Mouse (Mus musculus) granulocyte monocyte progenitor cell, adult 5-6 weeks (primary cell): Measurements from ENCODE around the gene Cst6. TPM values are rescaled to one million over a fixed set of nuclear protein-coding genes. Genes with fewer than 3 reads are reported as not detected.
A peak's percentile ranks its signal among the peaks of the same experiment; 100 is the strongest.

Experiments used
- ATAC-seq: replicated peaks from 2 replicates; pipeline ENCODE4 v1.8.0; 2016; ENCODE audit warnings: mild to moderate bottlenecking, moderate TSS enrichment, inconsistent platforms; ENCODE audit not compliant: poor library complexity, severe bottlenecking
- total RNA-seq, 2 experiments: library from RNA; stranded (forward) in 1 of 2; stranded (reverse) in 1 of 2; fragments of 200-712, 200-1000 nt in 1 of 2; fragments of >200 nt in 1 of 2; fragmentation: Nextera tagmentation in 1 of 2; gene quantifications; 2 replicates each; pipeline ENCODE4 v1.2.3; 2014 to 2017

Gene Cst6
- total RNA-seq, 2 experiments from 2014 or later: not detected

DNA sequence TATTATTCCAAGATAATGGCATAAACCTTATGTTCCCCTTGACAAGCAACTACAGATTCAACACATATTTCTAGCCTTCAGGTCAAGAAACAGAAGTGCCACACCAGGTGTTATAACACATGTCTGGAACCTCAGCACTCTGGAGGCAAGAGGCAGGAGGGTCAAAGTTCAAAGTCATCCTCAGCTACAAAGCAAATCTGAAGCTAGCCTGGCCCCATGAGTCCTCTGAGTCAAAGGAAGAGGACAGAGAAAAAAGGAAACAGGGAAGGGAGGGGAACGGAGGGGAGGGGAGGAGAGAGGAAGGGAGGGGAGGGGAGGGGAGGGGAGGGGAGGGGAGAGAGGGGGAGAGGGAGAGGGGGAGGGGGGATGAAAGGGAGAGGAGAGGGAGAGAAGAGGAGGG is 6.7 kb upstream of the Cst6 start:
- no peak for ATAC-seq

- no peak for ATAC-seq
Measured at GRCm38 (mm10) chr19:5353609-5354008, 4.2 kb upstream of the Cst6 start.

DNA sequence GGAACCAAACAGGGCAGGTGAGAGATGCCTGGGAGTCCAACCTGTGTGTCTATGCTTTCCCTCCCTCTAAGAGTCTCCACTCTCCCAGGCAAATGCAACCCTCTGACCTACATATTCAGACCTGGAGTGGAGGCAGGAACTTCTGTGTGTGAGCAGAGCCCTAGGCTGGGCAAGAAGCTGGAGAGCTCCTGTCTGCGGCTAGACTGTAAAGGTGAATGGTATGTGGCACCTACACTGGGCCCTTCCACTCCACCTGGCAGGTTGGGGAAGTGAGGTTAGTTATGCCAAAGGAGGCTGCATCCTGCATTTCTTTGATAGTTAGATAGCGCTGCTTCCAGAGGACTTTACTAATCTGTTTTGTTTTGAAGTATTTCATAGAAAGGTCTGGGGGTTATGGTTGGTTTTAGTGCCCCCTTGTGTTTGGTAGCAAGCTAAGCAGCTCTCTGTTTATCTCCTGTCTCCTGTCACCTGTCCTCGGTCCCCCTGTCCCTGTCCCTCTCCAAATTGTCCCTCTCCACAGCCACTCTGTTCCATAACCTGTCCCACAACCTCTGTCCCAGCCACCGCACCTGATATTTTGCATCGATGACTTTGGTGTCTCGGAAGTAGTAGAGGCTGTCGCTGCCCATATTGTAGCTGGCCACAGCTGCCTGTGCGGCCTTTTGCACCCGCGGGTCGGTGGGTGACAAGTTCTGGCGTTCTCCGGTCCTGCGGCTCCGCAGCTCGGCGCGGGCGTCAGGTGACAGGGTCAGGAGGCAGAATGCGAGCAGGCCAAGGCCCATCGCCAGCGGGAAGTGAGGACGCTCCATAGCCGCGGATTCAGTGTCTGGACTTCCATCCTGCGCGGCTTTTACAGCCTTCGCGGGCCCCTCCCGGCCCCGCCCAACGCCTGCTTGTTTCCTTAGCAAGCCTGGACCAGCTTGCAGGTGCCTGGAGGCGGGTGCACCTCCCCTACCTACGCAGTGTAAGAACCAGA is 560 bp downstream of the Cst6 start:
- peak; percentile 54 for ATAC-seq

DNA sequence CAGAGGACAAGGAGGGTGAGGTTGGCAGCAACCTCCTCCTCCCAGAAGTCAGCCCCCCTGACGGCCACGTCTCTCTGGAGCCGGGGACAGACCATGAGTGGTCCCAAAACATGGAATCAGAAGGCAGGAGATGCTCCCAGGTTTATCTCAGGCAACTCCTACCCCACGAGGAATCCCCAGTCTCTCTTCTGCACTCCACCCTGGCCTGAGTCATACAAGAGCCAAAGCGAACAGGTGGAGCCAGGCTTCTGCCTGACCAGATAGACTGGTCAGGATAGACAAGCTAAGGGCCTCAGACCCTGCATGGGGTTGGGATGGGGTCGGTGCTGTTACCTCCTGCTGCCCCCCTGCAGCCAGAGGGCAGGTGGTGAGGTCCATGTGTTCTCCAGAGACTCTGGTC is 1.3 kb downstream of the Cst6 start:
- ATAC-seq: no peak

- no peak for ATAC-seq
Measured at GRCm38 (mm10) chr19:5345297-5346131, 3.9 kb downstream of the Cst6 start.

DNA sequence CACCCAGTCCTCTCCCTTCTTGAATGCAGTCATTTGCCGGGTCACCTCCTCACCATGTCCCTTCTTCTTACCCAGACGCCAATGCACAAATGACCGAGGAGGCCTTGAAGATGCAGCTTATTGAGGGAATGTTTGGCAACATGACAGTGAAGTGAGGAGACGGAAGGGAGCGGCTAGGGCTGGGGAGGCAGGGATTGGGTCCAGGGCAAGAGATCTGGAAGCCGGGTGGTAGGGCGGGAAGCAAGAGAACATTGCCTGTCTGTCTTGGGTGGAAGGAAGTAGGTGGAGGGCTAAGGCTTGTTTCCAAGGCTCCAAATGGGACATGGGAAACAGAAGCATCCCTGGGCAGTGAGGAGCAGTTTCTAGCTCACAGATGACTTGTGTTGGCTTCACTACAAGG is 8.0 kb downstream of the Cst6 start:
- no peak for ATAC-seq

DNA sequence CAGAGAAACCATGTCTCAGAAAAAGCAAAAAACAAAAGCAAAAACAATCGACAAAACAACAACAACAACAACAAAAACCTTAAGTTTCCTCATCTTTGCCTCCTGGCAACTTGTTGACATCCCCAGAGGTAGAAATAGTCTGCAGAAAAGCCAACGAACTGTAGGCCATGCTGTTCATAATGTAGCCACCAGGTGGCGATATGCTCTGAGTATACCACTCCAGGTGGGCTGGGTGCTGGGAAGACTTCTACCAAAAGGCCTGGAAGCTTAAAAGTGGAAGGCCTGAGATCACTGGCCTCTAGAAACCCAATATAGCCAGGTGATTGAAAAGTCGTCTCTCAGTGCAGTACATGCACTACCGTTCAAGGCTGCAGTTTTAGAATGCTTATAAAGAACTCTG is 11.4 kb downstream of the Cst6 start:
- ATAC-seq: peak; percentile 69

GRCm38 (mm10) chr19:5335441-5335840 is 13.9 kb downstream of the Cst6 start, which contains the start of gene Catsper1:
Gene Catsper1 (plus strand): TSS chr19:5335741.
- ATAC-seq: no peak

DNA sequence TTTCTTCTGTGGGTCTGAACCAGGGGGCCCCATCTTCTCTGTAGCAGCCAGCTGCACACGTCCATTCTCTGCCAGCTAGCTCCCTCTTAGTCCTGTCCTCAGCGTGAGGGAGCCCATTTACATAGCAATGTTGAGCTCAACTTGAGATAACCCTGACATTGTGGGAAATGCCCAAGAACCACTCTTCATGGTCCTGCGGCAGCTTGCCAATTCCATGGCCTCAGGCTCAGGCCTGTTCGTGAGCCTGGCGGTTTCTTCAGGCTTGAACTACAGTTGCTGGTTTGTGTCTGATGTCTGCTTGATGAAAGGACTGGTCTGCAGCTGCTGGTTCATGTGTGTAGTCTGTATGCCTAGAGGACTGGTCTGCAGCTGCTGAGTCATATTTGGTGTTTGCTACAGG is 14.6 kb downstream of the Cst6 start:
- ATAC-seq: no peak

DNA sequence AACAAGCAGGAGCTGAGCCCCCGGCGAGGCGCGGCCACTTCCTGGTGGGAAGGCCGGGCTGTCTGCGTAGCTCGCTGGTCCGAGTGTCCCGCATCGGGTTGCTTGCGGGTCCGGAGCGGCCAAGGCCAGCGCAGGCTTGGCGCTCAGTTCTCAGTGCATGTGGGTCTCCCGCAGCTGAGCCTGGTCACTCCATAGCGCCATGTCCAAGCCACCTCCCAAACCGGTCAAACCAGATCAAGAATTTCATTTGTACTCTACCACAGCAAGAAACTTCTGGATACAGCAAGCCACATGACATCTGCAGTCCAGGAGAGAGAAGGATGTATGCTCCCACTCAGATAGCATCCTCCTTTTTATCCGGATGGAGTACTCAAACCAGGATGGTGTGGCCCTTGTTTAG is 21.4 kb downstream of the Cst6 start:
- no peak for ATAC-seq

- ATAC-seq: no peak
Measured at GRCm38 (mm10) chr19:5323801-5324200, 25.6 kb downstream of the Cst6 start.

- peak; percentile 53; the same call in 1 of the 2 replicates for ATAC-seq
Measured at GRCm38 (mm10) chr19:5313189-5313588, 36.2 kb downstream of the Cst6 start.

DNA sequence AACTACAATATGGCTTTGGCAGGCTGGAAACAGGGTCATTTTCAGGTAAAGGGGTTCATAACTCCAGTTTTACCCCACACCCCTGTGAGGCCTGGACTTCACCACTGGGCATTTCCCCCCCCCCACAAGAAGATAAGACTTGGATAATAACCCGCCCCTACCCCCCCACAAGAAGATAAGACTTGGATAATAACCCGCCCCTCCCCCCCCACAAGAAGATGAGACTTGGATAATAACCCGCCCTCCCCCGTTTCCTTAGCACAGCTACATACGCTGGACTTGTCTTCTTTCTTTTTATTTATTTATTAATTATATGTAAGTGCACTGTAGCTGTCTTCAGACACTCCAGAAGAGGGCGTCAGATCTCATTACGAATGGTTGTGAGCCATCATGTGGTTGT is 40.3 kb downstream of the Cst6 start:
- ATAC-seq: no peak

DNA sequence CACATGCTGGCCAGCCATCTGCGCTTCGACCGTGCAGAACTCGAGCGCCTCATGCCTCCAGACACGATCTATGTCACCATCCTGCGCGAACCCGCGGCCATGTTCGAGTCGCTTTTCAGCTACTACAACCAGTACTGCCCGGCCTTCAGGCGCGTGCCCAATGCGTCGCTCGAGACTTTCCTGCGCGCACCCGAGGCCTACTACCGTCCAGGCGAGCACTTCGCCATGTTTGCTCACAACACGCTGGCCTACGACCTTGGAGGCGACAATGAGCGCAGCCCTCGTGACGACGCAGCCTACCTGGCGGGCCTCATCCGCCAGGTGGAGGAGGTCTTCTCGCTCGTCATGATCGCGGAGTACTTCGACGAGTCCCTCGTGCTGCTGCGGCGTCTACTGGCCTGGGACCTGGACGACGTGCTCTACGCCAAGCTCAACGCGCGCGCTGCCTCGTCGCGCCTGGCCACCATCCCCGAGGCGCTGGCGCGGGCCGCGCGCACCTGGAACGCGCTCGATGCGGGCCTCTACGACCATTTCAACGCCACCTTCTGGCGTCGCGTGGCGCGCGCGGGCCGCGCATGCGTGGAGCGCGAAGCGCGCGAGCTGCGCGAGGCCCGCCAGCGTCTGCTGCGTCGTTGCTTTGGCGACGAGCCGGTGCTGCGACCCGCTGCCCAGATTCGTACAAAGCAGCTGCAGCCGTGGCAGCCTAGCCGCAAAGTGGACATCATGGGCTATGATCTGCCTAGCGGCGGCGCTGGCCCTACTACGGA is 42.2 kb downstream of the Cst6 start:
- no peak for ATAC-seq

- ATAC-seq: no peak
Measured at GRCm38 (mm10) chr19:5306279-5306678, 43.1 kb downstream of the Cst6 start.

DNA sequence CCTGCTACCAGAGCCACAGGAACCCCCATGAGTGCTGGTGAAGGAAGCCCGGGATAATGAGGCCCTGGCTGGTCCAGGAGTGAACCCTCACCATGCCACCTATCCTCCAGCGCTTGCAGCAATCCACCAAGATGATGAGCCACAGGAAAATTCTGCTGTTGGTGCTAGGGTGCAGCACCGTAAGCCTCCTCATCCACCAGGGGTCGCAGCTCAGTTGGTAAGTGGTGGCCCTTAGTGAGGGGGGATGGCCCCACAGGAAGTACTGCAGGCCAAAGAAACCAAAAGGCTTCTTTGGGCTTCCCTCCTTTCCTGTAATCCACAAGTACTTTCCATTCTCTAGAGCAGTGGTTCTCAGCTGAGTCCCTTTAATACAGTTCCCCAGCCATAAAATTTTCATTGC is 46.9 kb downstream of the Cst6 start:
- peak; percentile 81 for ATAC-seq

- no peak for ATAC-seq
Measured at GRCm38 (mm10) chr19:5300588-5300987, 48.8 kb downstream of the Cst6 start.

GRCm38 (mm10) chr19:5297903-5298800 is 51.2 kb downstream of the Cst6 start, which contains the start of gene Gal3st3:
Gene Gal3st3 (plus strand): TSS chr19:5298331.
- no peak for ATAC-seq

- ATAC-seq: no peak
Measured at GRCm38 (mm10) chr19:5296630-5297029, 52.7 kb downstream of the Cst6 start.
